Mouse (Mus musculus): ENCODE data around the gene Hnrnph3. TPM values are rescaled to one million over a fixed set of nuclear protein-coding genes. Genes with fewer than 3 reads are reported as not detected.

The Hnrnph3 gene
- polyA plus RNA-seq, 1 experiment from 2014 or later = 115 TPM

DNA sequence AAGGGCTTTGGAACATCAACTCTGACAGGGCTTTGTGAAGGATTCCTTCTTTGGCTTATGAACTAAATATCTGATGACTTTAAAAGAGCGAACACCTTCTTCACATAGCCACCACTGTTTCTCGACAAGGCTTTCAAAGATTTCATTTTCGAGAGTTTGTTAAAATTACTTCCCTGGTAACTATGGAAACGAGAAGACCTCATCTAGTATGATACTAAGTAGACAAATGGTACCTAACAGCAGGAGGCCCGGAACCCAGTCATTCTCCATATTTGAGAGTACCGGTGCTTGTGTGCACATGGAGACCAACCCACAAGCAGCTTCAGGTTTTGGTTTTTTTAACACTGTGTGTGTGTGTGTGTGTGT lies 2.8 kb upstream of the Hnrnph3 start:
- WGBS = 87% methylated on average over 6 of the region's 6 CpGs
- Histone ChIP-seq H3K27ac (no peak overlapping the region), H3K36me3 (no peaks in the 10 kb centered on the region), H3K27me3 (ENCODE audit: insufficient read depth, poor library complexity, severe bottlenecking) (no peaks in the 10 kb centered on the region), H3K9me3 (no peaks in the 10 kb centered on the region), H3K4me1 (peaks cover 5% of the 10 kb centered on the region), H3K4me3 (no peak overlapping the region)
- no peak for DNase-seq (ENCODE audit: low spot score)

DNA sequence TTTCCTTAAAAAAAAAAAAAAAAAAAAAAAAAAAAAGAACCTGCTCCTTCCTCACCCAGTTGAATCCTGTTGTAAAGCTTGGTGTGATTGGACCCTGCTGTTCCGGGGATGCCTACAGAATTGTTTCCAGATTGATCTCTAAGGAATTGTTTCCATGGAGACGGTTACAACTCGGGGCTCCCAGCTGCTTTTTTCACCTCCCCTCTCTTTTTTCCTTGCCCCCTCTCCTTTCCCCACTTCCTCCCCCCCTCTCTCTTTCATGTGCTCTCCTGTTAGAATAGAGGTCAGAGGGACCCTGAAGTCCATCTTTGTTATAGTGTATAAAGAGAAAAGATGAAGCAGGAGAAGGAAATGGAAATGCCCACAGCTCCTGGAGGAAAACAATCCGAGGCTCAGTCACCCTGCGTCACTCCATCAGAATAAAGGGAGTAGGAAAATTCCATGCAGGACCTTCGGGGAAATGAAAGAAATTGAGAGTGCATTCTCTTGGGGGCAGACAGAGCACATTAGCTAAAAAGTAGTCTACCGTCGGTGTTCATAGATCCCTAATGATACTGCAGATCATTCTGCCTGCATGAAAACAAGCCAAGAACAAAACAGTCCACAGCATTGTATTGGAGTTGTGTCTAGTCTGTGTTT lies 2.3 kb upstream of the Hnrnph3 start:
- 68% methylated on average over 8 of the region's 8 CpGs for WGBS
- H3K36me3 ChIP-seq = no peaks in the 10 kb centered on the region
- H3K9me3 ChIP-seq = no peaks in the 10 kb centered on the region
- peaks cover 10% of the 10 kb centered on the region for H3K4me1 ChIP-seq
- no peak overlapping the region for H3K4me3 ChIP-seq
- no peak overlapping the region for H3K27ac ChIP-seq
- DNase-seq (ENCODE audit: low spot score) = no peak
- no peaks in the 10 kb centered on the region for H3K27me3 ChIP-seq (ENCODE audit: insufficient read depth, poor library complexity, severe bottlenecking)

GRCm38 (mm10) chr10:63025491-63026011 lies 1.5 kb upstream of the Hnrnph3 start:
- H3K36me3 ChIP-seq = no peaks in the 10 kb centered on the region
- no peaks in the 10 kb centered on the region for H3K9me3 ChIP-seq
- DNase-seq (ENCODE audit: low spot score) = no peak
- 75% methylated on average over 6 of the region's 6 CpGs for WGBS
- H3K27ac ChIP-seq = peak overlapping the region; percentile 100
- H3K4me3 ChIP-seq = 0 out of 2 replicates have a peak overlapping the region, but pooled peaks have one; percentile 89
- H3K27me3 ChIP-seq (ENCODE audit: insufficient read depth, poor library complexity, severe bottlenecking) = no peaks in the 10 kb centered on the region
- H3K4me1 ChIP-seq = peaks cover 14% of the 10 kb centered on the region

- DNase-seq (ENCODE audit: low spot score) = no peak
- Histone ChIP-seq H3K9me3 (no peaks in the 10 kb centered on the region), H3K4me3 (peak overlapping the region; percentile 89), H3K27ac (peak overlapping the region; percentile 100), H3K27me3 (ENCODE audit: insufficient read depth, poor library complexity, severe bottlenecking) (no peaks in the 10 kb centered on the region), H3K4me1 (peaks cover 14% of the 10 kb centered on the region), H3K36me3 (no peaks in the 10 kb centered on the region)
- WGBS = 56% methylated on average over 2 of the region's 2 CpGs
These were observed 999 bp upstream of the Hnrnph3 start for GRCm38 (mm10) chr10:63025016-63025415.

GRCm38 (mm10) chr10:63024580-63024910 lies 528 bp upstream of the Hnrnph3 start:
- Histone ChIP-seq H3K4me1 (peaks cover 14% of the 10 kb centered on the region), H3K4me3 (peak overlapping the region; percentile 89), H3K27me3 (ENCODE audit: insufficient read depth, poor library complexity, severe bottlenecking) (no peaks in the 10 kb centered on the region), H3K36me3 (no peaks in the 10 kb centered on the region), H3K27ac (peak overlapping the region; percentile 100), H3K9me3 (no peaks in the 10 kb centered on the region)
- DNase-seq (ENCODE audit: low spot score) = peak; percentile 89
- WGBS = under 1% methylated on average over 8 of the region's 8 CpGs

- no peaks in the 10 kb centered on the region for H3K9me3 ChIP-seq
- H3K27me3 ChIP-seq (ENCODE audit: insufficient read depth, poor library complexity, severe bottlenecking) = no peaks in the 10 kb centered on the region
- H3K4me3 ChIP-seq = peak overlapping the region; percentile 89
- under 1% methylated on average over 66 of the region's 68 CpGs for WGBS
- peak overlapping the region; percentile 100 for H3K27ac ChIP-seq
- peaks cover 14% of the 10 kb centered on the region for H3K4me1 ChIP-seq
- H3K36me3 ChIP-seq = peaks cover 2% of the 10 kb centered on the region; the same call in 1 of the 2 replicates
- peak; percentile 88 for DNase-seq (ENCODE audit: low spot score)
These were observed 782 bp downstream of the Hnrnph3 start for GRCm38 (mm10) chr10:63023121-63023748.

GRCm38 (mm10) chr10:63022541-63023120 lies 1.4 kb downstream of the Hnrnph3 start:
- peak overlapping the region; percentile 100 for H3K27ac ChIP-seq
- under 1% methylated on average over 27 of the region's 27 CpGs for WGBS
- H3K9me3 ChIP-seq = no peaks in the 10 kb centered on the region
- H3K4me3 ChIP-seq = peak overlapping the region; percentile 89
- H3K36me3 ChIP-seq = peaks cover 8% of the 10 kb centered on the region
- H3K27me3 ChIP-seq (ENCODE audit: insufficient read depth, poor library complexity, severe bottlenecking) = no peaks in the 10 kb centered on the region
- peaks cover 14% of the 10 kb centered on the region for H3K4me1 ChIP-seq
- DNase-seq (ENCODE audit: low spot score) = no peak

DNA sequence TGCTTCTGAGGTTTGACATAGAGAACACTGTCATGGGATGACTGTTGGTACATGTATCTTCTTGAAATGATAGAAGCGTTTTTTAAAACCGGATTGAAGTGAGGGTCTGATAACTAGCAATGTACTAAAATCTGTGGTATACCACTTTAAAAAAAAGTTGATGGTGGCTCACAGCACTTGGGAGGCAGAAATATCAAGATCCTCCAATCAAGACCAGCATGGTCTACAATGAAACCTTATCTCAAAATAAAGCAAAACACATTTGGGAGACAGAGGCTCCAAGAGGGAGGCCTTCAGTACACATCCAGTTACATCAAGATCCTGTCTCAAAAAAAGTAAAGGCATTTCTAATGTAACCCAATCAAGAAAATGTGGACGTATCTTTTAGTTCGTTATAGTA lies 2.3 kb downstream of the Hnrnph3 start:
- Histone ChIP-seq H3K36me3 (peaks cover 18% of the 10 kb centered on the region), H3K4me3 (peak overlapping the region; percentile 89), H3K4me1 (peaks cover 14% of the 10 kb centered on the region), H3K27ac (no peak overlapping the region), H3K9me3 (no peaks in the 10 kb centered on the region), H3K27me3 (ENCODE audit: insufficient read depth, poor library complexity, severe bottlenecking) (no peaks in the 10 kb centered on the region)
- 66% methylated on average over 4 of the region's 4 CpGs for WGBS
- DNase-seq (ENCODE audit: low spot score) = no peak

GRCm38 (mm10) chr10:63019304-63019703 lies 4.7 kb downstream of the Hnrnph3 start:
- no peak overlapping the region for H3K27ac ChIP-seq
- DNase-seq (ENCODE audit: low spot score) = no peak
- H3K27me3 ChIP-seq (ENCODE audit: insufficient read depth, poor library complexity, severe bottlenecking) = no peaks in the 10 kb centered on the region
- WGBS = 93% methylated on average over 6 of the region's 6 CpGs
- no peak overlapping the region for H3K4me3 ChIP-seq
- H3K4me1 ChIP-seq = peaks cover 11% of the 10 kb centered on the region
- H3K36me3 ChIP-seq = peaks cover 42% of the 10 kb centered on the region
- no peaks in the 10 kb centered on the region for H3K9me3 ChIP-seq

- Histone ChIP-seq H3K27ac (no peak overlapping the region), H3K9me3 (no peaks in the 10 kb centered on the region), H3K27me3 (ENCODE audit: insufficient read depth, poor library complexity, severe bottlenecking) (no peaks in the 10 kb centered on the region), H3K4me1 (no peaks in the 10 kb centered on the region), H3K4me3 (no peak overlapping the region), H3K36me3 (peaks cover 90% of the 10 kb centered on the region)
- 87% methylated on average over 9 of the region's 9 CpGs for WGBS
- no peak for DNase-seq (ENCODE audit: low spot score)
These were observed 9.8 kb downstream of the Hnrnph3 start for GRCm38 (mm10) chr10:63014168-63014567.

GRCm38 (mm10) chr10:63013476-63013875 lies 10.5 kb downstream of the Hnrnph3 start:
- peaks cover 93% of the 10 kb centered on the region for H3K36me3 ChIP-seq
- no peaks in the 10 kb centered on the region for H3K27me3 ChIP-seq (ENCODE audit: insufficient read depth, poor library complexity, severe bottlenecking)
- no peak overlapping the region for H3K4me3 ChIP-seq
- H3K27ac ChIP-seq = no peak overlapping the region
- no peaks in the 10 kb centered on the region for H3K4me1 ChIP-seq
- WGBS = 76% methylated on average over 3 of the region's 3 CpGs
- no peak for DNase-seq (ENCODE audit: low spot score)
- H3K9me3 ChIP-seq = no peaks in the 10 kb centered on the region

DNA sequence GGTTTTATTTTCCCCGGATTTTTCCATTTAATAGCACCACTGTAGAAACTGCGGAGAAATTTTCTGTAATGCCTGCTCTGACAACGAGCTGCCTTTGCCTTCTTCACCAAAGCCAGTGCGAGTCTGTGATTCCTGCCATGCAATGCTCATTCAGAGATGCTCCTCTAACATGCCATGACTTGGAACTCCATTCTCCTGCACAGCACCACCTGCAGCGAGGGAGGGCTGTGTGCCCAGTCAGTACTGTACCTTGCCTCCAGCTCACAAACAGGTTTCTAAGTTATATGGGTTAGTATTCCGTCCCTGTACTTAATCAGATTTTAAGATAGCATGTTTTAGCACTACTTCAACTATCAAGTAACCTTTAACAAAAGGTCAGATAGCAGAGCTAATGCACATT lies 12.5 kb downstream of the Hnrnph3 start:
- Histone ChIP-seq H3K27me3 (ENCODE audit: insufficient read depth, poor library complexity, severe bottlenecking) (no peaks in the 10 kb centered on the region), H3K27ac (no peak overlapping the region), H3K4me3 (no peak overlapping the region), H3K36me3 (peaks cover 95% of the 10 kb centered on the region), H3K4me1 (no peaks in the 10 kb centered on the region), H3K9me3 (no peaks in the 10 kb centered on the region)
- whole genome bisulfite sequencing = 86% methylated on average over 6 of the region's 6 CpGs
- no peak for DNase-seq (ENCODE audit: low spot score)

DNA sequence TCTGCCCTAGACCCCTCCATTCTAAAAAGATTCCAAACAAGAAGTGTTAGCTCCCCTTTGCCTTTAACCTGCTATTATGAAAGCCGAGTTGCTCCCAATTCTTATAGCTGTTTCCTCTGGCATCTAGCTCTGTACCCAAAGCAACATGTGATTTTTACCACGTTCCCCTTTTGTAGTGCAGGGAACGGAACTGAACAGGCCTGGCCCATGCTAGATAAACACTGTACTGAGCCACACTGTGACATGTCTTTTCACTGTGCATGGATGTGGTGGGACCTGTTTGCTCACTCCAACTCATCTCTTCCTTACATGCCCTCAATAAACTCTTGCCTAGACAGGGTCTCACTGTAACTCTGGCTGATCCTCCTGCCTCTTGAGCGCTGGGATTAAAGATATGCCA lies 13.7 kb downstream of the Hnrnph3 start:
- DNase-seq (ENCODE audit: low spot score) = no peak
- Histone ChIP-seq H3K27me3 (ENCODE audit: insufficient read depth, poor library complexity, severe bottlenecking) (no peaks in the 10 kb centered on the region), H3K9me3 (no peaks in the 10 kb centered on the region), H3K27ac (no peak overlapping the region), H3K4me3 (no peak overlapping the region), H3K36me3 (peaks cover 94% of the 10 kb centered on the region), H3K4me1 (no peaks in the 10 kb centered on the region)
- 85% methylated on average over 4 of the region's 4 CpGs for WGBS
